Mouse (Mus musculus) liver, embryonic 11.5 days (tissue): Measurements from ENCODE around the gene Fez2. TPM values are rescaled to one million over a fixed set of nuclear protein-coding genes. Genes with fewer than 3 reads are reported as not detected.
A peak's percentile ranks its signal among the peaks of the same experiment; 100 is the strongest.

Experiments used
- ATAC-seq: fragments of 200-750 bp; cut with Nextera tagmentation; replicated peaks from 2 replicates; pipeline ENCODE4 v1.8.0; 2017; ENCODE audit warnings: moderate number of reproducible peaks, mild to moderate bottlenecking, moderate TSS enrichment, moderate library complexity; ENCODE audit not compliant: low FRiP score
- DNase-seq: peaks from one replicate; pipeline ENCODE4 v3.0.0-alpha.2; 2017; ENCODE audit warnings: low spot score
- H3K27ac ChIP-seq: fragments of 300-500 bp; sonication (generic); 2 replicates; pipeline ENCODE4 v1.5.1; 2014; ENCODE audit warnings: mild to moderate bottlenecking, low read depth, low read length, control low read depth
- H3K27me3 ChIP-seq: fragments of 300-500 bp; sonication (generic); replicated peaks from 2 replicates; pipeline ENCODE4 v1.6.1; 2014; ENCODE audit warnings: low read length, mixed read lengths; ENCODE audit not compliant: control insufficient read depth, insufficient read depth
- H3K36me3 ChIP-seq: fragments of 300-500 bp; sonication (generic); 2 replicates; pipeline ENCODE4 v1.6.1; 2014; ENCODE audit warnings: mild to moderate bottlenecking, low read length, moderate library complexity, mixed read lengths; ENCODE audit not compliant: control insufficient read depth, insufficient read depth
- H3K4me1 ChIP-seq: fragments of 300-500 bp; sonication (generic); replicated peaks from 2 replicates; pipeline ENCODE4 v1.6.1; 2014; ENCODE audit warnings: low read length, mixed read lengths; ENCODE audit not compliant: control insufficient read depth, insufficient read depth
- H3K4me2 ChIP-seq: fragments of 300-500 bp; sonication (generic); 2 replicates; pipeline ENCODE4 v1.6.1; 2014; ENCODE audit warnings: mild to moderate bottlenecking, control low read depth, moderate library complexity
- H3K4me3 ChIP-seq: fragments of 300-500 bp; sonication (generic); 2 replicates; pipeline ENCODE4 v1.5.1; 2014; ENCODE audit warnings: low read depth, low read length, control low read depth
- H3K9ac ChIP-seq: fragments of 300-500 bp; sonication (generic); 2 replicates; pipeline ENCODE4 v1.6.1; 2014; ENCODE audit warnings: low read depth, low read length, control low read depth
- H3K9me3 ChIP-seq: fragments of 300-500 bp; sonication (generic); 2 replicates; pipeline ENCODE4 v1.6.1; 2016; ENCODE audit warnings: low read length, inconsistent platforms, mixed read lengths; ENCODE audit not compliant: control insufficient read depth
- WGBS: fragments of 180-500 bp; shearing (Covaris S2); extraction: QIAGEN DNeasy Blood & Tissue Kit; methylation state at CpG from one replicate; pipeline ENCODE4 v1.1.7; 2014; 5-methylcytosine and 5-hydroxymethylcytosine counted together
- polyA plus RNA-seq: library from polyadenylated mRNA; unstranded; fragments of >200 nt; fragmentation: Nextera tagmentation; extraction: Ambion mirVana; gene quantifications from 2 replicates; pipeline ENCODE4 v1.2.1, GENCODE M21; 2014

Gene Fez2
- polyA plus RNA-seq, 1 experiment from 2014 or later: 30.9 TPM

- no peak overlapping the region for H3K9ac ChIP-seq
- DNase-seq: no peak
- H3K4me1 ChIP-seq: no peaks in the 10 kb centered on the region
- ATAC-seq: no peak
- no peaks in the 10 kb centered on the region for H3K36me3 ChIP-seq
- no peaks in the 10 kb centered on the region for H3K9me3 ChIP-seq
- WGBS: 83% methylated on average over 6 of the region's 6 CpGs
- H3K4me2 ChIP-seq: no peak overlapping the region
- H3K27ac ChIP-seq: no peak overlapping the region
- no peak overlapping the region for H3K4me3 ChIP-seq
- no peaks in the 10 kb centered on the region for H3K27me3 ChIP-seq
These were observed 33.9 kb upstream of the Fez2 start for GRCm38 (mm10) chr17:78451886-78452285.

- Histone ChIP-seq H3K27me3 (no peaks in the 10 kb centered on the region), H3K36me3 (no peaks in the 10 kb centered on the region), H3K4me2 (no peak overlapping the region), H3K4me1 (no peaks in the 10 kb centered on the region), H3K27ac (no peak overlapping the region), H3K9me3 (no peaks in the 10 kb centered on the region), H3K9ac (no peak overlapping the region), H3K4me3 (no peak overlapping the region)
- WGBS: 50% methylated on average over 7 of the region's 7 CpGs
- DNase-seq (no peak), ATAC-seq (no peak)
These were observed 33.4 kb upstream of the Fez2 start for GRCm38 (mm10) chr17:78451332-78451793.

GRCm38 (mm10) chr17:78449635-78450197 is 31.8 kb upstream of the Fez2 start:
- no peaks in the 10 kb centered on the region for H3K27me3 ChIP-seq

GRCm38 (mm10) chr17:78444826-78445225 is 26.9 kb upstream of the Fez2 start:
- Histone ChIP-seq H3K9ac (no peak overlapping the region), H3K36me3 (no peaks in the 10 kb centered on the region), H3K27ac (no peak overlapping the region), H3K4me3 (no peak overlapping the region), H3K4me2 (no peak overlapping the region), H3K4me1 (no peaks in the 10 kb centered on the region), H3K9me3 (no peaks in the 10 kb centered on the region), H3K27me3 (no peaks in the 10 kb centered on the region)
- no peak for ATAC-seq
- 75% methylated on average over 7 of the region's 7 CpGs for WGBS
- DNase-seq: no peak

More at GRCm38 (mm10) chr17:78449635-78450197, 31.8 kb upstream of the Fez2 start:
- no peak overlapping the region for H3K4me2 ChIP-seq
- no peak for ATAC-seq
- H3K36me3 ChIP-seq: no peaks in the 10 kb centered on the region
- H3K4me3 ChIP-seq: no peak overlapping the region
- H3K27ac ChIP-seq: no peak overlapping the region
- H3K9me3 ChIP-seq: no peaks in the 10 kb centered on the region
- 72% methylated on average over 13 of the region's 13 CpGs for WGBS
- H3K4me1 ChIP-seq: no peaks in the 10 kb centered on the region
- H3K9ac ChIP-seq: no peak overlapping the region
- no peak for DNase-seq

- no peak overlapping the region for H3K4me2 ChIP-seq
- no peak overlapping the region for H3K9ac ChIP-seq
- no peak for ATAC-seq
- no peaks in the 10 kb centered on the region for H3K36me3 ChIP-seq
- H3K9me3 ChIP-seq: no peaks in the 10 kb centered on the region
- no peaks in the 10 kb centered on the region for H3K4me1 ChIP-seq
- no peak for DNase-seq
- no peak overlapping the region for H3K27ac ChIP-seq
- no peak overlapping the region for H3K4me3 ChIP-seq
- 91% methylated on average over 2 of the region's 2 CpGs for WGBS
- H3K27me3 ChIP-seq: no peaks in the 10 kb centered on the region
These were observed 22.8 kb upstream of the Fez2 start for GRCm38 (mm10) chr17:78440771-78441170.

GRCm38 (mm10) chr17:78437161-78437560 is 19.2 kb upstream of the Fez2 start:
- no peak overlapping the region for H3K27ac ChIP-seq
- no peak for DNase-seq
- H3K4me1 ChIP-seq: no peaks in the 10 kb centered on the region
- H3K4me2 ChIP-seq: no peak overlapping the region
- H3K27me3 ChIP-seq: no peaks in the 10 kb centered on the region
- no peak for ATAC-seq
- no peak overlapping the region for H3K9ac ChIP-seq
- H3K9me3 ChIP-seq: no peaks in the 10 kb centered on the region
- H3K36me3 ChIP-seq: no peaks in the 10 kb centered on the region
- no peak overlapping the region for H3K4me3 ChIP-seq
- WGBS: 87% methylated on average over 4 of the region's 4 CpGs

- no peaks in the 10 kb centered on the region for H3K9me3 ChIP-seq
- H3K4me2 ChIP-seq: no peak overlapping the region
- WGBS: 71% methylated on average over 6 of the region's 6 CpGs
- no peak overlapping the region for H3K4me3 ChIP-seq
- no peaks in the 10 kb centered on the region for H3K4me1 ChIP-seq
- no peak for ATAC-seq
- no peak for DNase-seq
- no peaks in the 10 kb centered on the region for H3K27me3 ChIP-seq
- H3K36me3 ChIP-seq: no peaks in the 10 kb centered on the region
- H3K9ac ChIP-seq: no peak overlapping the region
- H3K27ac ChIP-seq: no peak overlapping the region
These were observed 17.7 kb upstream of the Fez2 start for GRCm38 (mm10) chr17:78435661-78436060.

- peak; percentile 33 for DNase-seq
- H3K9me3 ChIP-seq: no peaks in the 10 kb centered on the region
- H3K4me3 ChIP-seq: no peak overlapping the region
- no peak overlapping the region for H3K27ac ChIP-seq
- H3K9ac ChIP-seq: no peak overlapping the region
- no peaks in the 10 kb centered on the region for H3K4me1 ChIP-seq
- H3K36me3 ChIP-seq: no peaks in the 10 kb centered on the region
- H3K27me3 ChIP-seq: no peaks in the 10 kb centered on the region
- no peak for ATAC-seq
- 43% methylated on average over 1 of the region's 1 CpGs for WGBS
- H3K4me2 ChIP-seq: no peak overlapping the region
These were observed 16.8 kb upstream of the Fez2 start for GRCm38 (mm10) chr17:78434746-78435145.

- H3K27ac ChIP-seq: no peak overlapping the region
- no peaks in the 10 kb centered on the region for H3K27me3 ChIP-seq
- H3K4me3 ChIP-seq: no peak overlapping the region
- no peaks in the 10 kb centered on the region for H3K9me3 ChIP-seq
- DNase-seq: no peak
- no peak overlapping the region for H3K4me2 ChIP-seq
- no peaks in the 10 kb centered on the region for H3K4me1 ChIP-seq
- 57% methylated on average over 8 of the region's 8 CpGs for WGBS
- H3K36me3 ChIP-seq: no peaks in the 10 kb centered on the region
- no peak for ATAC-seq
- no peak overlapping the region for H3K9ac ChIP-seq
These were observed 12.4 kb upstream of the Fez2 start for GRCm38 (mm10) chr17:78430374-78430773.
